ENCODE assay signal across 11 mouse cellular contexts in genomic region chr11:77884524-77885245, GRCm38 (mm10). TPM values are rescaled to one million over a fixed set of nuclear protein-coding genes. Genes with fewer than 3 reads are reported as not detected.
A peak's percentile ranks its signal among the peaks of the same experiment; 100 is the strongest.
DNase-seq lines count a peak whose midpoint lies in the region; ATAC-seq and TF ChIP-seq lines count a peak whose summit lies in the region.
"Had no signal": no experiment of that assay in that cellular context is flagged by ENCODE, and none has a peak within 500 bp of the region (broad histone marks: within the 10 kb centered on the region; RNA-seq: fewer than 3 reads in every experiment).

No protein-coding gene starts in this region.

- no peak for ATAC-seq in hindbrain, postnatal 0 days
- ATAC-seq in embryonic facial prominence, embryonic 12.5 days (ENCODE audit: insufficient number of reproducible peaks, insufficient read depth, low FRiP score, low TSS enrichment): no peak
- ATAC-seq in hindbrain, embryonic 16.5 days: no peak
- no peak for ATAC-seq in midbrain, postnatal 0 days (ENCODE audit: low FRiP score)
- no peak for ATAC-seq in inflammation-experienced regulatory T-cells, adult 6 months

- H3K9ac ChIP-seq in hindbrain, postnatal 0 days (replicated peaks; ENCODE audit: low read length): no peak overlapping the region
- H3K9ac ChIP-seq in embryonic facial prominence, embryonic 12.5 days: peak overlapping the region; percentile 11; the same call in 1 of the 2 replicates
- no peak overlapping the region for H3K9ac ChIP-seq in hindbrain, embryonic 16.5 days (ENCODE audit: low read depth, low read length)
- H3K9ac ChIP-seq in midbrain, postnatal 0 days (replicated peaks; ENCODE audit: low read length, poor library complexity, severe bottlenecking): no peak overlapping the region

- no peak for TF ChIP-seq CTCF in hindbrain, postnatal 0 days (IDR thresholded peaks at IDR 0.05; ENCODE audit: low read depth)
- no peak for TF ChIP-seq CTCF in midbrain, postnatal 0 days (IDR thresholded peaks at IDR 0.05)

- H3K9me3 ChIP-seq in hindbrain, embryonic 10.5 days: no peaks in the 10 kb centered on the region
- H3K9me3 ChIP-seq in hindbrain, postnatal 0 days (ENCODE audit: low read length): no peaks in the 10 kb centered on the region
- no peaks in the 10 kb centered on the region for H3K9me3 ChIP-seq in embryonic facial prominence, embryonic 12.5 days
- no peaks in the 10 kb centered on the region for H3K9me3 ChIP-seq in hindbrain, embryonic 16.5 days (ENCODE audit: control insufficient read depth, low read length)
- H3K9me3 ChIP-seq in midbrain, postnatal 0 days (ENCODE audit: low read length): no peaks in the 10 kb centered on the region

- H3K4me3 ChIP-seq in hindbrain, embryonic 10.5 days: peak overlapping the region; percentile 33
- H3K4me3 ChIP-seq in hindbrain, postnatal 0 days (ENCODE audit: low read length): no peak overlapping the region
- no peak overlapping the region for H3K4me3 ChIP-seq in embryonic facial prominence, embryonic 12.5 days
- no peak overlapping the region for H3K4me3 ChIP-seq in hindbrain, embryonic 16.5 days (ENCODE audit: low read length)
- H3K4me3 ChIP-seq in midbrain, postnatal 0 days (ENCODE audit: low read depth, low read length): no peak overlapping the region
- H3K4me3 ChIP-seq: erythroblast, embryonic 14.5 days had no signal

- WGBS in hindbrain, embryonic 10.5 days: 28% methylated on average over 10 of the region's 10 CpGs
- 26% methylated on average over 10 of the region's 10 CpGs for WGBS in hindbrain, postnatal 0 days
- 32% methylated on average over 10 of the region's 10 CpGs for WGBS in embryonic facial prominence, embryonic 12.5 days
- WGBS in hindbrain, embryonic 16.5 days: 36% methylated on average over 10 of the region's 10 CpGs
- WGBS in midbrain, postnatal 0 days: 28% methylated on average over 10 of the region's 10 CpGs

- H3K4me2 ChIP-seq in hindbrain, postnatal 0 days (ENCODE audit: low read depth, low read length): no peak overlapping the region
- H3K4me2 ChIP-seq in embryonic facial prominence, embryonic 12.5 days (replicated peaks): no peak overlapping the region
- no peak overlapping the region for H3K4me2 ChIP-seq in hindbrain, embryonic 16.5 days (ENCODE audit: low read length)
- H3K4me2 ChIP-seq in midbrain, postnatal 0 days (ENCODE audit: low read depth, low read length, poor library complexity, severe bottlenecking): no peak overlapping the region

- H3K4me1 ChIP-seq in hindbrain, embryonic 10.5 days (replicated peaks): peaks cover 76% of the 10 kb centered on the region
- peaks cover 19% of the 10 kb centered on the region; the same call in 1 of the 2 replicates for H3K4me1 ChIP-seq in hindbrain, postnatal 0 days (ENCODE audit: insufficient read depth, low read length)
- H3K4me1 ChIP-seq in embryonic facial prominence, embryonic 12.5 days: peaks cover 38% of the 10 kb centered on the region
- H3K4me1 ChIP-seq in hindbrain, embryonic 16.5 days (ENCODE audit: control insufficient read depth, insufficient read depth, low read depth, low read length): peaks cover 36% of the 10 kb centered on the region
- peaks cover 24% of the 10 kb centered on the region for H3K4me1 ChIP-seq in midbrain, postnatal 0 days (ENCODE audit: insufficient read depth, low read length)

- H3K27ac ChIP-seq in hindbrain, embryonic 10.5 days: peak overlapping the region; percentile 87
- H3K27ac ChIP-seq in hindbrain, postnatal 0 days: no peak overlapping the region; the same call in 1 of the 2 replicates
- no peak overlapping the region for H3K27ac ChIP-seq in embryonic facial prominence, embryonic 12.5 days
- H3K27ac ChIP-seq in hindbrain, embryonic 16.5 days (ENCODE audit: low read depth, low read length): peak overlapping the region; percentile 31
- H3K27ac ChIP-seq in midbrain, postnatal 0 days (ENCODE audit: low read depth, low read length): 0 out of 2 replicates have a peak overlapping the region, but pooled peaks have one; percentile 26

- H3K36me3 ChIP-seq in hindbrain, embryonic 10.5 days: peaks cover 7% of the 10 kb centered on the region; the same call in 1 of the 2 replicates
- H3K36me3 ChIP-seq in hindbrain, postnatal 0 days (ENCODE audit: insufficient read depth, low read length): no peaks in the 10 kb centered on the region
- H3K36me3 ChIP-seq in embryonic facial prominence, embryonic 12.5 days: no peaks in the 10 kb centered on the region
- no peaks in the 10 kb centered on the region for H3K36me3 ChIP-seq in hindbrain, embryonic 16.5 days (ENCODE audit: control insufficient read depth, insufficient read depth, low read length)
- H3K36me3 ChIP-seq in midbrain, postnatal 0 days (ENCODE audit: insufficient read depth, low read length): no peaks in the 10 kb centered on the region

- H3K27me3 ChIP-seq in hindbrain, embryonic 10.5 days (ENCODE audit: insufficient read depth, poor library complexity, severe bottlenecking): peaks cover 30% of the 10 kb centered on the region
- no peaks in the 10 kb centered on the region for H3K27me3 ChIP-seq in hindbrain, postnatal 0 days (ENCODE audit: insufficient read depth, low read length)
- peaks cover 7% of the 10 kb centered on the region; the same call in 1 of the 2 replicates for H3K27me3 ChIP-seq in embryonic facial prominence, embryonic 12.5 days
- no peaks in the 10 kb centered on the region for H3K27me3 ChIP-seq in hindbrain, embryonic 16.5 days (replicated peaks; ENCODE audit: control insufficient read depth, insufficient read depth, low read length)
- H3K27me3 ChIP-seq in midbrain, postnatal 0 days (ENCODE audit: insufficient read depth, low read length): no peaks in the 10 kb centered on the region

- no peak for DNase-seq in hindbrain, embryonic 10.5 days (ENCODE audit: low spot score)
- no peak for DNase-seq in hindbrain, postnatal 0 days (ENCODE audit: low spot score)
- no peak for DNase-seq in midbrain, postnatal 0 days (ENCODE audit: low spot score)
- no peak for DNase-seq in ovary, postnatal 14 days (ENCODE audit: low spot score)
- DNase-seq: cerebellum, adult 8-10 months; lung, adult 18-20 months had no signal

RNA-seq across cellular contexts. Expression of gene Pipox, which starts 9.2 kb away (rescaled TPM):
- polyA plus RNA-seq in hindbrain, embryonic 10.5 days (2016; fragmentation: Nextera tagmentation; extraction: Ambion mirVana): 7.3 and 13.1 TPM in 2 replicates
- total RNA-seq in hindbrain, postnatal 0 days (2014; rRNA removed): 2.8 and 6.8 TPM in 2 replicates
- polyA plus RNA-seq in hindbrain, postnatal 0 days (2015; fragmentation: Nextera tagmentation; extraction: Ambion mirVana): 4.4 and 4.6 TPM in 2 replicates
- 1.7 and 3.2 TPM in 2 replicates for polyA plus RNA-seq in embryonic facial prominence, embryonic 12.5 days (2016; fragmentation: Nextera tagmentation; extraction: Ambion mirVana)
- 5.9 and 7.7 TPM in 2 replicates for polyA plus RNA-seq in hindbrain, embryonic 16.5 days (2015; fragmentation: Nextera tagmentation; extraction: Ambion mirVana)
- total RNA-seq in midbrain, postnatal 0 days (2014; rRNA removed): 3.4 and 3.6 TPM in 2 replicates
- polyA plus RNA-seq in midbrain, postnatal 0 days (2015; fragmentation: Nextera tagmentation; extraction: Ambion mirVana): 3.8 and 5.1 TPM in 2 replicates
- 1 to 10 TPM in 1 of 3 experiments, under 1 TPM in 2; 0.43 to 2.7 (median 0.56) TPM for polyA plus RNA-seq in inflammation-experienced regulatory T-cells, adult 6 months (2017; shearing (Covaris generic))
- total RNA-seq: monocyte, adult 5-6 weeks had no signal
- polyA plus RNA-seq: erythroblast, embryonic 14.5 days had no signal

RNA-seq across cellular contexts. Expression of gene Sez6, which starts 45.9 kb away (rescaled TPM):
- polyA plus RNA-seq in hindbrain, embryonic 10.5 days (2016; fragmentation: Nextera tagmentation; extraction: Ambion mirVana): 8.8 and 19.3 TPM in 2 replicates
- 175 and 177 TPM in 2 replicates for total RNA-seq in hindbrain, postnatal 0 days (2014; rRNA removed)
- 113 and 127 TPM in 2 replicates for polyA plus RNA-seq in hindbrain, postnatal 0 days (2015; fragmentation: Nextera tagmentation; extraction: Ambion mirVana)
- 2.0 and 2.4 TPM in 2 replicates for polyA plus RNA-seq in embryonic facial prominence, embryonic 12.5 days (2016; fragmentation: Nextera tagmentation; extraction: Ambion mirVana)
- polyA plus RNA-seq in hindbrain, embryonic 16.5 days (2015; fragmentation: Nextera tagmentation; extraction: Ambion mirVana): 132 and 156 TPM in 2 replicates
- 160 and 173 TPM in 2 replicates for total RNA-seq in midbrain, postnatal 0 days (2014; rRNA removed)
- polyA plus RNA-seq in midbrain, postnatal 0 days (2015; fragmentation: Nextera tagmentation; extraction: Ambion mirVana): 121 and 125 TPM in 2 replicates
- polyA plus RNA-seq in inflammation-experienced regulatory T-cells, adult 6 months (2017; shearing (Covaris generic)): under 1 TPM in 1 of 3 experiments, not detected in 2; 0.24 TPM
- total RNA-seq: monocyte, adult 5-6 weeks had no signal
- polyA plus RNA-seq: erythroblast, embryonic 14.5 days had no signal

Comparison
In these comparisons a context has a peak if more than half of its experiments do, and no peak if none do; other contexts are left out.
1. H3K27ac ChIP-seq: peak in hindbrain, embryonic 10.5 days (single experiment), hindbrain, embryonic 16.5 days (single experiment) and midbrain, postnatal 0 days (single experiment); none in hindbrain, postnatal 0 days (single experiment) and embryonic facial prominence, embryonic 12.5 days (single experiment).